9 mouse cellular contexts compared by ENCODE assay signal in genomic region chr1:39025142-39025541, GRCm38 (mm10). TPM values are rescaled to one million over a fixed set of nuclear protein-coding genes. Genes with fewer than 3 reads are reported as not detected.
A peak's percentile ranks its signal among the peaks of the same experiment; 100 is the strongest.
DNase-seq lines count a peak whose midpoint lies in the region; ATAC-seq lines count a peak whose summit lies in the region.
"Had no signal": no experiment of that assay in that cellular context is flagged by ENCODE, and none has a peak within 500 bp of the region (broad histone marks: within the 10 kb centered on the region; RNA-seq: fewer than 3 reads in every experiment).

No protein-coding gene starts in this region.

- H3K27me3 ChIP-seq in forebrain, embryonic 10.5 days (ENCODE audit: poor library complexity, severe bottlenecking), result no peaks in the 10 kb centered on the region
- H3K27me3 ChIP-seq in forebrain, embryonic 16.5 days (replicated peaks; ENCODE audit: control insufficient read depth, insufficient read depth, low read length), result no peaks in the 10 kb centered on the region
- peaks cover 3% of the 10 kb centered on the region; the same call in 1 of the 2 replicates for H3K27me3 ChIP-seq in midbrain, embryonic 10.5 days (ENCODE audit: low read depth, poor library complexity, severe bottlenecking)
- H3K27me3 ChIP-seq: neural tube, embryonic 13.5 days had no signal

- no peak overlapping the region for H3K9ac ChIP-seq in forebrain, embryonic 16.5 days (replicated peaks; ENCODE audit: low read depth, low read length)
- H3K9ac ChIP-seq: neural tube, embryonic 13.5 days had no signal

- H3K4me2 ChIP-seq in forebrain, embryonic 16.5 days (ENCODE audit: low read length), result no peak overlapping the region
- H3K4me2 ChIP-seq: neural tube, embryonic 13.5 days had no signal

- H3K4me1 ChIP-seq in forebrain, embryonic 10.5 days, result peaks cover 30% of the 10 kb centered on the region
- peaks cover 10% of the 10 kb centered on the region for H3K4me1 ChIP-seq in forebrain, embryonic 16.5 days (replicated peaks; ENCODE audit: control insufficient read depth, insufficient read depth, low read length)
- H3K4me1 ChIP-seq in midbrain, embryonic 10.5 days, result peaks cover 27% of the 10 kb centered on the region

- H3K9me3 ChIP-seq in forebrain, embryonic 10.5 days, result no peaks in the 10 kb centered on the region
- no peaks in the 10 kb centered on the region for H3K9me3 ChIP-seq in forebrain, embryonic 16.5 days (ENCODE audit: control insufficient read depth, low read length)
- no peaks in the 10 kb centered on the region for H3K9me3 ChIP-seq in midbrain, embryonic 10.5 days (replicated peaks)
- H3K9me3 ChIP-seq: neural tube, embryonic 13.5 days had no signal

- peak overlapping the region; percentile 58 for H3K27ac ChIP-seq in forebrain, embryonic 10.5 days
- no peak overlapping the region for H3K27ac ChIP-seq in forebrain, embryonic 16.5 days (ENCODE audit: low read length)
- H3K27ac ChIP-seq in midbrain, embryonic 10.5 days (replicated peaks), result peak overlapping the region; percentile 49; the same call in 1 of the 2 replicates
- H3K27ac ChIP-seq: neural tube, embryonic 13.5 days had no signal

- H3K4me3 ChIP-seq in forebrain, embryonic 10.5 days, result no peak overlapping the region
- no peak overlapping the region for H3K4me3 ChIP-seq in forebrain, embryonic 16.5 days (replicated peaks; ENCODE audit: low read length)
- no peak overlapping the region for H3K4me3 ChIP-seq in midbrain, embryonic 10.5 days
- H3K4me3 ChIP-seq: neural tube, embryonic 13.5 days had no signal

- WGBS in forebrain, embryonic 10.5 days, result 46% methylated on average over 7 of the region's 7 CpGs
- 22% methylated on average over 7 of the region's 7 CpGs for WGBS in forebrain, embryonic 16.5 days
- WGBS in midbrain, embryonic 10.5 days, result 38% methylated on average over 7 of the region's 7 CpGs

- ATAC-seq in forebrain, embryonic 16.5 days, result no peak

- no peak for DNase-seq in forebrain, embryonic 10.5 days (ENCODE audit: extremely low spot score, low spot score)
- DNase-seq in CD4-positive helper T cell, adult 2 months (ENCODE audit: low read depth, low spot score), result peak; percentile 65
- peak; percentile 63 to 70 for DNase-seq in cerebellum, postnatal 14 days
- DNase-seq in midbrain, embryonic 10.5 days (ENCODE audit: low spot score), result peak; percentile 22
- DNase-seq in left cerebral cortex, adult 9 months (ENCODE audit: low spot score in 2 of 2), result no peak
- no peak for DNase-seq in testis, postnatal 14 days (ENCODE audit: low spot score)
- no peak for DNase-seq in spleen, postnatal 4 days (ENCODE audit: low spot score in 2 of 2)

- no peaks in the 10 kb centered on the region for H3K36me3 ChIP-seq in forebrain, embryonic 10.5 days (replicated peaks)
- H3K36me3 ChIP-seq in forebrain, embryonic 16.5 days (ENCODE audit: control insufficient read depth, insufficient read depth), result no peaks in the 10 kb centered on the region
- no peaks in the 10 kb centered on the region for H3K36me3 ChIP-seq in midbrain, embryonic 10.5 days
- H3K36me3 ChIP-seq: neural tube, embryonic 13.5 days had no signal

RNA-seq across cellular contexts. Expression of gene Pdcl3, which starts 39.7 kb away (rescaled TPM):
- 161 TPM in 2 replicates for polyA plus RNA-seq in forebrain, embryonic 10.5 days (2016; fragmentation: Nextera tagmentation; extraction: Ambion mirVana)
- 175 and 182 TPM in 2 replicates for polyA plus RNA-seq in forebrain, embryonic 16.5 days (2015; fragmentation: Nextera tagmentation; extraction: Ambion mirVana)
- polyA plus RNA-seq in midbrain, embryonic 10.5 days (2016; fragmentation: Nextera tagmentation; extraction: Ambion mirVana), result 164 and 166 TPM in 2 replicates

Comparison
In these comparisons a context has a peak if more than half of its experiments do, and no peak if none do; other contexts are left out.
1. DNase-seq: peak in CD4-positive helper T cell, adult 2 months (single experiment), cerebellum, postnatal 14 days (2 of 2) and midbrain, embryonic 10.5 days (single experiment); none in forebrain, embryonic 10.5 days (single experiment), left cerebral cortex, adult 9 months (0 of 2), testis, postnatal 14 days (single experiment) and spleen, postnatal 4 days (0 of 2).